Mouse (Mus musculus) MEL (cell line): ENCODE measurements around the gene Ip6k3. TPM values are rescaled to one million over a fixed set of nuclear protein-coding genes. Genes with fewer than 3 reads are reported as not detected.
A peak's percentile ranks its signal among the peaks of the same experiment; 100 is the strongest.

Experiments used
- DNase-seq: peaks from one replicate; pipeline ENCODE4 v3.0.0; 2011; ENCODE audit warnings: low read depth, low spot score
- H3K27ac ChIP-seq: 2 replicates; pipeline ENCODE4 v1.5.1; 2012; ENCODE audit warnings: low read depth, mild to moderate bottlenecking, control low read depth, low read length, moderate library complexity; ENCODE audit not compliant: control insufficient read depth
- H3K27me3 ChIP-seq, 2 experiments: fragments of 150-350 bp in 1 of 2; sonication (generic) in 1 of 2; 2 replicates each; pipeline ENCODE4 v1.6.1; 2012; ENCODE audit warnings: low read length in 2 of 2, mild to moderate bottlenecking in 2 of 2, improper control_type of control experiment in 1 of 2, moderate library complexity in 1 of 2; ENCODE audit not compliant: insufficient read depth in 2 of 2, control insufficient read depth in 1 of 2
- H3K36me3 ChIP-seq, 2 experiments: 2 replicates each; pipeline ENCODE4 v1.6.1; 2012 to 2014; ENCODE audit warnings: low read length in 2 of 2, improper control_type of control experiment in 1 of 2, inconsistent platforms in 1 of 2, mild to moderate bottlenecking in 1 of 2; ENCODE audit not compliant: insufficient read depth in 2 of 2, control insufficient read depth in 1 of 2
- H3K4me1 ChIP-seq, 2 experiments: fragments of 150-350 bp in 1 of 2; sonication (generic) in 1 of 2; 2 replicates each; pipeline ENCODE4 v1.6.1; 2012; ENCODE audit warnings: low read length in 2 of 2, improper control_type of control experiment in 1 of 2, mild to moderate bottlenecking in 1 of 2; ENCODE audit not compliant: insufficient read depth in 2 of 2, control insufficient read depth in 1 of 2
- H3K4me3 ChIP-seq, 2 experiments: fragments of 150-350 bp in 1 of 2; sonication (generic) in 1 of 2; 2 replicates each; pipeline ENCODE4 v1.5.1; 2012; ENCODE audit warnings: low read depth in 2 of 2, low read length in 2 of 2, mild to moderate bottlenecking in 2 of 2, moderate library complexity in 2 of 2, control low read depth in 1 of 2, improper control_type of control experiment in 1 of 2; ENCODE audit not compliant: control insufficient read depth in 1 of 2, insufficient read depth in 1 of 2
- H3K79me2 ChIP-seq: 2 replicates; pipeline ENCODE4 v1.6.1; 2012; ENCODE audit warnings: mild to moderate bottlenecking, low read length, moderate library complexity; ENCODE audit not compliant: control insufficient read depth, poor library complexity, insufficient read depth
- H3K9ac ChIP-seq: 2 replicates; pipeline ENCODE4 v1.6.1; 2012; ENCODE audit warnings: low read depth, mild to moderate bottlenecking, control low read depth, low read length, moderate library complexity; ENCODE audit not compliant: control insufficient read depth, poor library complexity, severe bottlenecking
- H3K9me3 ChIP-seq: fragments of 150-350 bp; sonication (generic); replicated peaks from 2 replicates; pipeline ENCODE4 v1.6.1; 2012; ENCODE audit warnings: mild to moderate bottlenecking, low read length, improper control_type of control experiment, moderate library complexity; ENCODE audit not compliant: insufficient read depth
- BHLHE40 ChIP-seq: IDR thresholded peaks from 2 replicates; pipeline ENCODE4 v1.6.1; 2012; ENCODE audit warnings: low read depth, mild to moderate bottlenecking, inconsistent platforms, low read length, improper control_type of control experiment, borderline replicate concordance
- CHD1 ChIP-seq: IDR thresholded peaks from 2 replicates; pipeline ENCODE4 v1.6.1; 2012; ENCODE audit warnings: low read depth, mild to moderate bottlenecking, inconsistent platforms, low read length, improper control_type of control experiment
- CHD2 ChIP-seq: IDR thresholded peaks from 2 replicates; pipeline ENCODE4 v1.6.1; 2011; ENCODE audit warnings: low read length, improper control_type of control experiment
- ELF1 ChIP-seq: IDR thresholded peaks from 2 replicates; pipeline ENCODE4 v1.6.1; 2014; ENCODE audit warnings: low read depth, mild to moderate bottlenecking, inconsistent platforms, low read length, improper control_type of control experiment, moderate library complexity
- EP300 ChIP-seq, 2 experiments: IDR thresholded peaks; 2 replicates each; pipeline ENCODE4 v1.6.1; 2011; ENCODE audit warnings: improper control_type of control experiment in 2 of 2, low read length in 2 of 2, low read depth in 1 of 2, mild to moderate bottlenecking in 1 of 2
- ETS1 ChIP-seq: IDR thresholded peaks from 2 replicates; pipeline ENCODE4 v1.6.1; 2012; ENCODE audit warnings: low read depth, mild to moderate bottlenecking, inconsistent platforms, low read length, improper control_type of control experiment, moderate library complexity
- GATA1 ChIP-seq: IDR thresholded peaks from 2 replicates; pipeline ENCODE4 v1.6.1; 2011; ENCODE audit warnings: low read depth, low read length, improper control_type of control experiment
- JUND ChIP-seq: IDR thresholded peaks from 2 replicates; pipeline ENCODE4 v1.6.1; 2011; ENCODE audit warnings: low read depth, mild to moderate bottlenecking, improper control_type of control experiment, low read length
- KAT2A ChIP-seq: conservative IDR thresholded peaks from 2 replicates; pipeline ENCODE4 v1.6.1; 2012; ENCODE audit warnings: low read depth, low read length, improper control_type of control experiment, inconsistent platforms
- MAFK ChIP-seq: IDR thresholded peaks from 2 replicates; pipeline ENCODE4 v1.6.1; 2011; ENCODE audit warnings: low read depth, mild to moderate bottlenecking, low read length, improper control_type of control experiment, borderline replicate concordance
- MAX ChIP-seq: IDR thresholded peaks from 2 replicates; pipeline ENCODE4 v1.6.1; 2011; ENCODE audit warnings: low read length, improper control_type of control experiment
- MAZ ChIP-seq: IDR thresholded peaks from 2 replicates; pipeline ENCODE4 v1.6.1; 2012; ENCODE audit warnings: low read depth, mild to moderate bottlenecking, inconsistent platforms, low read length, improper control_type of control experiment
- MEF2A ChIP-seq: IDR thresholded peaks from 2 replicates; pipeline ENCODE4 v1.6.1; 2014; ENCODE audit warnings: low read depth, mild to moderate bottlenecking, inconsistent platforms, low read length, improper control_type of control experiment; ENCODE audit not compliant: poor library complexity, insufficient replicate concordance, severe bottlenecking; ENCODE audit errors: extremely low read depth
- MXI1 ChIP-seq: IDR thresholded peaks from 2 replicates; pipeline ENCODE4 v1.6.1; 2011; ENCODE audit warnings: mild to moderate bottlenecking, low read depth, low read length, improper control_type of control experiment
- MYB ChIP-seq: IDR thresholded peaks from 2 replicates; pipeline ENCODE4 v1.6.1; 2011; ENCODE audit warnings: mild to moderate bottlenecking, low read depth, low read length, improper control_type of control experiment
- MYC ChIP-seq: IDR thresholded peaks from 2 replicates; pipeline ENCODE4 v1.6.1; 2011; ENCODE audit warnings: low read depth, mild to moderate bottlenecking, low read length, improper control_type of control experiment, moderate library complexity
- NELFE ChIP-seq: IDR thresholded peaks from 2 replicates; pipeline ENCODE4 v1.6.1; 2011; ENCODE audit warnings: low read depth, low read length, improper control_type of control experiment
- POLR2A ChIP-seq, 2 experiments: IDR thresholded peaks; 2 replicates each; pipeline ENCODE4 v1.6.1; 2011 to 2012; ENCODE audit warnings: low read length in 2 of 2, mild to moderate bottlenecking in 2 of 2, control low read depth in 1 of 2, improper control_type of control experiment in 1 of 2, low read depth in 1 of 2, moderate library complexity in 1 of 2; ENCODE audit not compliant: control insufficient read depth in 1 of 2, insufficient read depth in 1 of 2, poor library complexity in 1 of 2
- RAD21 ChIP-seq: IDR thresholded peaks from 2 replicates; pipeline ENCODE4 v1.6.1; 2011; ENCODE audit warnings: mild to moderate bottlenecking, low read depth, low read length, improper control_type of control experiment
- TCF12 ChIP-seq: IDR thresholded peaks from 2 replicates; pipeline ENCODE4 v1.6.1; 2014; ENCODE audit warnings: low read depth, mild to moderate bottlenecking, inconsistent platforms, low read length, improper control_type of control experiment, moderate library complexity
- USF2 ChIP-seq, 2 experiments: IDR thresholded peaks; 2 replicates each; pipeline ENCODE4 v1.6.1; 2011 to 2012; ENCODE audit warnings: improper control_type of control experiment in 2 of 2, low read length in 2 of 2, borderline replicate concordance in 1 of 2, inconsistent platforms in 1 of 2, low read depth in 1 of 2, mild to moderate bottlenecking in 1 of 2; ENCODE audit not compliant: insufficient read depth in 1 of 2
- ZKSCAN1 ChIP-seq: IDR thresholded peaks from 2 replicates; pipeline ENCODE4 v1.6.1; 2012; ENCODE audit warnings: low read depth, mild to moderate bottlenecking, inconsistent platforms, low read length, improper control_type of control experiment, moderate library complexity
- ZNF384 ChIP-seq: IDR thresholded peaks from 2 replicates; pipeline ENCODE4 v1.6.1; 2012; ENCODE audit warnings: low read depth, mild to moderate bottlenecking, inconsistent platforms, low read length, improper control_type of control experiment
- polyA plus RNA-seq, 2 experiments: library from polyadenylated mRNA; stranded (reverse) in 1 of 2; unstranded in 1 of 2; fragments of >175 nt in 1 of 2; fragments of >200 nt in 1 of 2; gene quantifications; 2 replicates each; pipeline versions ENCODE4 v1.2.1 to v1.2.4; 2012; ENCODE audit warnings: low replicate concordance in 2 of 2, low read depth in 1 of 2; ENCODE audit not compliant: insufficient read length in 2 of 2, insufficient read depth in 1 of 2, missing spikeins in 1 of 2
- total RNA-seq: library from RNA; depleted of rRNA; stranded (reverse); fragments of 300-350 nt; gene quantifications from 2 replicates; pipeline ENCODE4 v1.2.3, GENCODE M21; 2012

Gene Ip6k3
- total and polyA plus RNA-seq, 3 experiments: not detected

GRCm38 (mm10) chr17:27133551-27134141, 33.9 kb downstream of the Ip6k3 start, which contains the start of gene Uqcc2 (continued):
- no peak for TF ChIP-seq MAFK
- peak; percentile 80 for TF ChIP-seq NELFE
- no peak for TF ChIP-seq MEF2A
- TF ChIP-seq ZNF384: no peak
- no peak for TF ChIP-seq EP300 (IDR thresholded peaks at IDR 0.05; ENCODE audit: low read depth in 1 of 2, low read length in 2 of 2)
- TF ChIP-seq ETS1: no peak
- no peak for TF ChIP-seq ELF1
- peak; percentile 74 for TF ChIP-seq MXI1
- TF ChIP-seq JUND: no peak
- TF ChIP-seq ZKSCAN1: no peak
- peak; percentile 59; the same call in 1 of the 2 replicates for TF ChIP-seq MAZ
- TF ChIP-seq KAT2A: no peak
- TF ChIP-seq GATA1: no peak
- peak; percentile 97 for TF ChIP-seq BHLHE40
- TF ChIP-seq CHD2: no peak
- TF ChIP-seq POLR2A (IDR thresholded peaks at IDR 0.05; ENCODE audit: control insufficient read depth in 1 of 2, insufficient read depth in 1 of 2, low read depth in 1 of 2, low read length in 2 of 2, poor library complexity in 1 of 2): peak; percentile 90 to 92
- TF ChIP-seq MYC: peak; percentile 84; the same call in 1 of the 2 replicates
- no peak for TF ChIP-seq CHD1
- TF ChIP-seq USF2 (IDR thresholded peaks at IDR 0.05; ENCODE audit: borderline replicate concordance in 1 of 2, insufficient read depth in 1 of 2, low read depth in 1 of 2, low read length in 2 of 2): no peak
- TF ChIP-seq MAX: peak; percentile 99

GRCm38 (mm10) chr17:27132238-27132637, 35.4 kb downstream of the Ip6k3 start:
- Histone ChIP-seq H3K79me2 (peaks cover 7% of the 10 kb centered on the region), H3K9ac (no peak overlapping the region), H3K4me3 (no peak overlapping the region), H3K27me3 (no peaks in the 10 kb centered on the region), H3K36me3 (peaks cover 0 to 6% of the 10 kb centered on the region in 2 experiments; a peak in 1 of 4 replicates), H3K27ac (no peak overlapping the region), H3K9me3 (no peaks in the 10 kb centered on the region)
- no peak for DNase-seq
- TF ChIP-seq NELFE: no peak
- TF ChIP-seq MYB: no peak
- no peak for TF ChIP-seq TCF12
- TF ChIP-seq MEF2A: no peak
- no peak for TF ChIP-seq RAD21
- TF ChIP-seq KAT2A: no peak
- TF ChIP-seq, all 39 proteins: peak for 0
- H3K4me1 ChIP-seq: peaks cover 0 to 12% of the 10 kb centered on the region in 2 experiments; a peak in 2 of 4 replicates
